ENCODE assay signal across 14 mouse cellular contexts in the genomic region with DNA sequence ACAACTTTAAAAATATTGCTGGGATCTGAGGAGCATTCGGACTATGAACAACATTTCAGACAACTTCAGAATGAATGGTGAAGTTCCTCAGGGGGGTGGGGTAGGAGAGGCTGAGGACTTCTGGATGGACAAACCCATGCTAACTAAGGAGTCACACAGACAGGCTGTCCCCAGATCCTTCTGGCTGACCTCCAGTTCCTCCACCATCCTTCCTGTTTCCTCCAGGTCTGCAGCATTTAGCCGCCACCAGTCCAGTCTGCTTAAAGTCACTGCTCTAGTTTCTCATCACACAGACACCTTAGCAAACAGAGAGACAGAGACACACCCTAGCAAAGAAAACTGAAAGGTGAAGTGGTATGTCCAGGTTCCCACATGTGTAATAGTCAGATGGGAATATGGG. TPM values are rescaled to one million over a fixed set of nuclear protein-coding genes. Genes with fewer than 3 reads are reported as not detected.
DNase-seq lines count a peak whose midpoint lies in the region; ATAC-seq and TF ChIP-seq lines count a peak whose summit lies in the region.
"Had no signal": no experiment of that assay in that cellular context is flagged by ENCODE, and none has a peak within 500 bp of the region (broad histone marks: within the 10 kb centered on the region; RNA-seq: fewer than 3 reads in every experiment).

No protein-coding gene starts in this region.

- peak overlapping the region; percentile 79 for H3K4me3 ChIP-seq in megakaryocyte, embryonic 14.5 days (replicated peaks)
- H3K4me3 ChIP-seq in bone marrow macrophage, adult 2 months (ENCODE audit: insufficient read depth, low read length) = peak overlapping the region; percentile 0; the same call in 1 of the 2 replicates
- H3K4me3 ChIP-seq: hindbrain, embryonic 12.5 days had no signal

- DNase-seq in heart, adult 9 months (ENCODE audit: low spot score in 2 of 2) = peak; percentile 13 to 28
- no peak for DNase-seq in heart, postnatal 25 days (ENCODE audit: low spot score)
- DNase-seq in lung, postnatal 25 days (ENCODE audit: low spot score) = peak; percentile 21
- DNase-seq in left cerebral cortex, postnatal 25 days (ENCODE audit: low spot score in 2 of 2) = no peak
- DNase-seq in layer of hippocampus, adult 8-10 months (ENCODE audit: low spot score in 2 of 2) = no peak
- DNase-seq: gastrocnemius, postnatal 14 days; right cerebral cortex, postnatal 14 days; thymus, postnatal 25 days had no signal

- H3K27ac ChIP-seq in bone marrow macrophage, adult 2 months (ENCODE audit: insufficient read depth, low read depth, low read length) = peak overlapping the region; percentile 93
- H3K27ac ChIP-seq: forebrain, embryonic 10.5 days; hindbrain, embryonic 12.5 days had no signal

- no peaks in the 10 kb centered on the region for H3K9me3 ChIP-seq in megakaryocyte, embryonic 14.5 days
- H3K9me3 ChIP-seq: hindbrain, embryonic 12.5 days had no signal

- intact Hi-C loops in heart, postnatal 25 days (cut with DNase I) = no loop called here
- intact Hi-C loops in left cerebral cortex, postnatal 25 days (cut with DNase I) = no loop called here

- ATAC-seq in megakaryocyte, adult 5-6 weeks (ENCODE audit: poor library complexity, severe bottlenecking) = no peak
- ATAC-seq: midbrain, embryonic 16.5 days had no signal

- TF ChIP-seq POLR2A in bone marrow macrophage, adult 2 months (IDR thresholded peaks at IDR 0.05; ENCODE audit: borderline replicate concordance, low read depth, low read length) = no peak

- TF ChIP-seq CTCF in bone marrow macrophage, adult 2 months (IDR thresholded peaks at IDR 0.05; ENCODE audit: low read depth, low read length) = no peak

- H3K27me3 ChIP-seq in megakaryocyte, embryonic 14.5 days (replicated peaks) = no peaks in the 10 kb centered on the region
- H3K27me3 ChIP-seq: hindbrain, embryonic 12.5 days had no signal

- peaks cover 24% of the 10 kb centered on the region for H3K36me3 ChIP-seq in megakaryocyte, embryonic 14.5 days (replicated peaks; ENCODE audit: low read length)

- peaks cover 72% of the 10 kb centered on the region for H3K4me1 ChIP-seq in megakaryocyte, embryonic 14.5 days
- H3K4me1 ChIP-seq in bone marrow macrophage, adult 2 months (ENCODE audit: control insufficient read depth, insufficient read depth, low read length) = peaks cover 45% of the 10 kb centered on the region

RNA-seq across cellular contexts. Expression of gene Asxl2, which starts 2.5 kb away (rescaled TPM):
- total RNA-seq in heart, postnatal 25 days (2021) = 10 to 100 TPM; 17.0 to 20.4 TPM
- 1.8 and 4.3 TPM in 2 replicates for polyA plus RNA-seq in megakaryocyte, embryonic 14.5 days (2012; ENCODE audit: insufficient read depth, low replicate concordance)
- total RNA-seq in megakaryocyte, adult 5-6 weeks (2015) = 33.5 and 38.8 TPM in 2 replicates
- 29.0 and 41.9 TPM in 2 replicates for total RNA-seq in megakaryocyte, adult 5-6 weeks (2017)
- 39.3 and 42.1 TPM in 2 replicates for polyA plus RNA-seq in bone marrow macrophage, adult 2 months (2012; ENCODE audit: insufficient read depth, insufficient read length, missing spikeins)
- total RNA-seq in left cerebral cortex, postnatal 25 days (2021) = 10 to 100 TPM; 26.2 to 28.8 TPM
- total RNA-seq in layer of hippocampus, adult 8-10 months (2022) = 10 to 100 TPM; 31.1 to 34.9 (median 33.2) TPM

RNA-seq across cellular contexts. Expression of gene Kif3c, which starts 59.2 kb away (rescaled TPM):
- total RNA-seq in heart, postnatal 25 days (2021) = 1 to 10 TPM; 3.8 to 4.4 TPM
- 1.3 and 2.8 TPM in 2 replicates for polyA plus RNA-seq in megakaryocyte, embryonic 14.5 days (2012; ENCODE audit: insufficient read depth, low replicate concordance)
- total RNA-seq in megakaryocyte, adult 5-6 weeks (2015) = 1.8 and 2.5 TPM in 2 replicates
- total RNA-seq in megakaryocyte, adult 5-6 weeks (2017) = 1.8 and 1.9 TPM in 2 replicates
- polyA plus RNA-seq in bone marrow macrophage, adult 2 months (2012; ENCODE audit: insufficient read depth, insufficient read length, missing spikeins) = 22.0 and 24.7 TPM in 2 replicates
- total RNA-seq in left cerebral cortex, postnatal 25 days (2021) = 100 to 1,000 TPM; 191 to 192 TPM
- total RNA-seq in layer of hippocampus, adult 8-10 months (2022) = 100 to 1,000 TPM; 150 to 162 (median 156) TPM

Comparison
In these comparisons a context has a peak if more than half of its experiments do, and no peak if none do; other contexts are left out.
1. DNase-seq: peak in heart, adult 9 months (2 of 2) and lung, postnatal 25 days (single experiment); none in heart, postnatal 25 days (single experiment), left cerebral cortex, postnatal 25 days (0 of 2) and layer of hippocampus, adult 8-10 months (0 of 2).
2. RNA of gene Kif3c, which starts 59.2 kb away (total RNA-seq): 191 to 192 TPM in left cerebral cortex, postnatal 25 days and 150 to 162 TPM in layer of hippocampus, adult 8-10 months; 3.8 to 4.4 TPM in heart, postnatal 25 days and 1.8 to 2.5 TPM in megakaryocyte, adult 5-6 weeks; every median in the first group is over 10 times any median in the second.